Mouse (Mus musculus): Measurements from ENCODE around the gene Stat3.

Stat3 gene

DNA sequence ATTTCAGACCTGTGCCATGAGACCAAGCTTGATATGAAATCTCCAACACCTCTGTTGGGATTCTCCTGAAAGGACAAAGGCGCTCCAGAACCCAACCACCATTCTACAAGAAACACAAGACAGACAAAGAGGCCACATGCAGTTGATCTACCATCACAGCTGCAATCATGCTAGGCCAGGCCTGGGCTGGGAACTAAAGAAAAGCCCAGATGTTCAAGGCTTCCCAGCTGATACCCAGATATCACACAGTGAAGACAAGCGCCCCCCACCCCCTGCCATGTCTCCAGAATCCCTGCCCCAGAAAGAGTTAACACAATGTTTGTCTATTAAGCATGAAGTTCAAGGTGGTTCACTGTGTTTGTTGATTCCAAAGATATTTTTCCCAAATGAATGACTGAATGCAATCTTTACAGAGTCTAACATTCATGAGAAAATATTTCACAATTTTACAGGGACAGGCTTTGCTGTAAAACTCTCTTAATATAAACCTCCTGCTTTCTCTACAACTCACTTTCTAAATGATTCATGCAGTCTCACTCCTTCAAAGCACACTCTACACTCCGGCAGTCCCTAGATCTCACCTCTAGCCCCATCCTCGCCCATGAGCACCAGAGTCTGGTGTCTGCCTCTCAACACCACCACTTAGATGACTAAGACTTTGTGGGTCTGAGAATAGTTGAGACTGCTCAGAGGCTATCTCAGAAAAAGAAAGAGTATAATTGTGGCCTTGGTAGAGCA is 18.3 kb downstream of the Stat3 start:
- no peak for DNase-seq (ENCODE audit: low spot score)

GRCm38 (mm10) chr11:100918007-100918406 is 21.3 kb downstream of the Stat3 start:
- no peak for DNase-seq (ENCODE audit: low spot score)

DNA sequence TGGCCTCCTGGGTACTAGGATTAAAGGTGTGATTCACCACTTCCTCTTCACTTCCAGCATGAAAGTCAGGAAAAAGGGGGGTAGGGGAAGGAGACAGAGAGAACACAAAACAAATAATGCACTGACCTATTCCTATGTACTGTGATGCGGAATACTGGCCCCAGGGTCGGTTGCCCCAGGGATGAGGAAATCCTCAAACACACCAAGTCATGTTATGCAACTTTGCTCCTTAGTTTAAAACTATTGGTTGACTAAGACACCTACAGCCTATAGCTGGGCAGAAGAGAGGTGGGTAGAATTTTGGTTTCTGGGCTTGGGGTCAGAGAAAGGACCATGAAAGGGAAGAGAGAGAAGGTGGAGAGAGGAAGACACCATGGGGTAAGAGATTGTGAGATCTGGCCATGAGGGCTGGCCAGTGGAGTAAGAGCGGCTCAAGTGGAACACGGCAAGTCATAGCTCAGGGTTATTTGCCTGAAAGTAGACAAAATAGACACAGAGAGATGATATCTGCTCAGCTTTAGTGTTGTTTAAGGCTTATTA is 22.8 kb downstream of the Stat3 start:
- no peak for DNase-seq (ENCODE audit: low spot score)

DNA sequence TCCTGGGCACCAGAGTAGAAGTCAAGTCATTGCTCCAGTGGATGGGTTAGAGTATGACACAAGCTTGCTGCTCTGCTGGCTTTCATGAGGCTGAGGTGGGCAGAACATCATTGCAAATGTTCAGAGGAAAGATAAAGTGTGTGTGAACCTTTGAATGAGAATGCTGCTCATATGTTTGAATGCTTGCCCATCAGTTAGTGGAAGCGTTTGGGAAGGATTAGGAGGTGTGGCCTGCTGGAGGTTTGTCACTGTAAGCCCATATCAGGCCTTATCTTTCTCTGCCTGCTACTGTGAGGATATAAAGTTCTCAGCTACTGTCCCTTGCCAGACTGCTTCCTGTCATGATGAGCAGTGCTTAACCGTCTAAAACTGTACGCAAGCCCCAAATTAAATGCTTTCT is 24.3 kb downstream of the Stat3 start:
- DNase-seq (ENCODE audit: low spot score) = no peak

DNA sequence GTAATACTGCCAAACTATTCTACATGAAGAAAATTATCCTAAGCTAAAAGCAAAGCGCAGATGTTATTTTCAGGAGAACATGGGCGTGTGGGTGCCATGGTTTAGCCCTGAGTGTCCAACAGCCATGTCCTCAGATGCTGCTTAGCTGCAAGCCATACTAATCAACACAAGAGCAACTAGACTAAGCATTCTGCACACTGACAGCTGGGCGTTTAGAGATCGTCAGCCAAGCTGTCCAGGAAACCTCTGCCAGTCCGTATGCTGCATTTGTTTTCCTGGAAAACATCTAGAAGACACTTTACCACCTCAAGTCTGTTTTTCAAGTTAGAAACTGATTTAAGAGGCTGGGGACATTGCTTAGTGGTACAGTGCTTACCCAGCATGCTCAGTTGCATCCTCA is 24.9 kb downstream of the Stat3 start:
- DNase-seq (ENCODE audit: low spot score) = no peak

DNA sequence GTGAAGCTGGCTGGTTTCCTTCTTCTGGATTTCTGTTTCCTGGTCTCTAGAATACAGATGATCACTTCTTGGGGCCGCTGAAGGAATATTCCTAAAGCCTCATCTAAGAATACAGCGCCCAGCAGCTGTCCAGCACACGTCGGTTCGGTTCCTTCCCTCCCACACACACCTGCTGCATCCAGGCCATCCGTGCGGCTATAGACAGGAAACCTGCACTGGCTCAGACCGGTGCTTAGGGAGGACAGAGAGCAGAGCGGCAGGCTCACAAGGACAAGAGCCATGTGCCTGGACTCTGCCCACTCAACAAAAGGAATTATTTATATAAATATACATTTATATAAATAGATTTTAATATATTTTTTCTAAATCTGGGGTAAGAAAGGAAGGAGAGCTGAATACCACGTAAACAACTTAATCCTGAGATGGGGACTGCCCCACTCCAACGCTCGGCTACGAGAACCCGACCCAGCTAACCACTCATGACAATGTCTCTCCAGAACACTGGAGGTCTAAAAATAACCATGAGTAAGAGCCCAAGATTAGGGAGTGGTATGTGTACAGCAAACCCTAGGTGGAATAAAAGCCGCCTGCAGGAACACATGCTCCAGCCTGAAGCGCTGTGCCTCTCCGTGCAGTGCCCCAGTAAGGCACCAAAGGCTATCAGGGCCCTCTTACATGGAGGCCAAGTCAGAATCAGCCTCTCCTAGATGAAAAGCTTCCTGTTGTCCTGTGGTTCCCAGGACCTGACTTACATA is 26.8 kb downstream of the Stat3 start:
- DNase-seq (ENCODE audit: low spot score) = no peak

DNA sequence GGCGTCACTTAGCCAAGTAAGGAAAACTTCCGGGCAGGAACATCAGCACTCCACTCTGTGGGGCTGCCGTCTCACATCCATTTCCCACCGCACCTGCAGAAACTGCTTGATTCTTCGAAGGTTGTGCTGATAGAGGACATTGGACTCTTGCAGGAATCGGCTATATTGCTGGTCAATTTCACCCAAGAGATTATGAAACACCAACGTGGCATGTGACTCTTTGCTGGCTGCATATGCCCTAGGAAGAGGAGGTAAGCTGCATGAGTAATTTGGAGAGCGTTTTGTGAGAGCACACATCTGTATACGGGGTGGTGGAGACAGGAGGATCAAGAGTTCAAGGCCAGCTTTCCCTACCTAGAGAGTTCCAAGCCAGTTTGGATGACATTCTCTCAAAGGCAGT is 30.8 kb downstream of the Stat3 start:
- DNase-seq (ENCODE audit: low spot score) = no peak

DNA sequence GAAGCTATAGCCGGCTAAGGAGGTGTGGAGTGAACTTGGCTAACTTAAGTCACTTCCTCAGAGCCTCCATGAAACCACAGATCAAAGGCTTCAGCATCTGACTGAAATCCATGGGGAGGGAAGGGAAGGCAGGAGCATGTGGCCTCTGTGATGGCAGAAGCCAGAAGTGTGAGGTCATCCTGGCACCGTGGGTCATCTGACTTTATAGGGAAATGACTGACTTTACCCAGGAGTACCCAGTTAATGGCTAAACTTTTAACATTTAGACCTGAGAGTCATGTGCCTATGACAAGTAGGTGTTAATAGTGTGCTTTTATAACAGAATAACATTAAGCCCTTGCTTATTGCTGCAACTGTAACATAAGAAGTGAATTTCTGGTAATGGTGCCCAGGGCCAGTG is 31.2 kb downstream of the Stat3 start:
- no peak for DNase-seq (ENCODE audit: low spot score)

GRCm38 (mm10) chr11:100906885-100907284 is 32.5 kb downstream of the Stat3 start:
- DNase-seq (ENCODE audit: low spot score) = no peak

DNA sequence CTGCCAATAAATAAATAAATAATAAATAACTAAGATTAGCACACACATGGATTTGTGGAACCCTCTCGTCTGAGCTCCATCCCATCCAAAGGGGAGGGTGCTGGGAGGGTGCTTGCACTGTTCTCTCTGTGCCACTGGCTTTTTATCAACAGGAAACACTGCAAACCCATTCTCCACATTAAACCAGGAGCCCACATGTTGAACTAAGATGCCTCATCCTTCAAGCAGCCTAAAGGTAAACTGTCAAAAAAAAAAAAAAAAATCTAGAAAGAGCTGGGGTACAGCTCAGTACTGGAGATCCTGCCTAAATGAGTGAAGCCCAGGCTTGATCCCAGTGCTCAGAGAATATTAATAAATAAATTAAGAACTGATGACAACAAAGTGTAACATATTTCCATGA is 33.4 kb downstream of the Stat3 start:
- DNase-seq (ENCODE audit: low spot score) = no peak

DNA sequence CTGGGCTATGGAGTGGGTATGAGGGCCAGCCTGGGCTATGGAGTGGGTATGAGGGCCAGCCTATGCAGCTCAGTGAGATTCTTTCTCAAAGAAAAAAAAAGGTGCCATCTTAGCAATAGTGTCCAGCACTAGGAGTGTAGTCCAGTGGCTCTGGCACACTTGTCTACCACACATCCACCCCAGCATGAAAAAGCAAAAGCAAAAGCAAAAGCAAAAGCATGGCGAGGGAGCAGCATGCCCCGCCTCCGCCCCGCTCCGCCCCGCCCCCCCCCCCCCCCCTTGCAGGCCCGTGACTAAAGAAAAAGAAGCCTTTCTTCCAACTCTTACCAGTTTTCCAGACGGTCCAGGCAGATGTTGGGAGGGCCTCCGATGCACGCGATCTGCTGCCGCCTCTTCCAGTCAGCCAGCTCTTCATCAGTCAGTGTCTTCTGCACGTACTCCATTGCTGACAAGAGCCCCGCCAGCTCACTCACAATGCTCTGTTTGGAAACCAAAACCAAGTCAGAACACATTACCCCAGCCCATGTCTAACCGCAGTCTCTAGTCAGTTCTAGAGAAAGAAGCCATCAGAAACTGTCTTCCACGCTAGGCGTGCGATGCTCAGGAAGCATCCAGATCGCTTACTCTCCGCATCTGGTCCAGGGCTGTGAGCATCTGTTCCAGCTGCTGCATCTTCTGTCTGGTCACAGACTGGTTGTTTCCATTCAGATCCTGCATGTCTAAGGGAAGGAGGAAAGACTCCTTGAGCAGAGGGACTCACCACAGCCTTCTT is 34.6 kb downstream of the Stat3 start:
- DNase-seq (ENCODE audit: low spot score) = no peak

- DNase-seq (ENCODE audit: low spot score) = no peak
Measured at GRCm38 (mm10) chr11:100898441-100899199, 40.7 kb downstream of the Stat3 start.

DNA sequence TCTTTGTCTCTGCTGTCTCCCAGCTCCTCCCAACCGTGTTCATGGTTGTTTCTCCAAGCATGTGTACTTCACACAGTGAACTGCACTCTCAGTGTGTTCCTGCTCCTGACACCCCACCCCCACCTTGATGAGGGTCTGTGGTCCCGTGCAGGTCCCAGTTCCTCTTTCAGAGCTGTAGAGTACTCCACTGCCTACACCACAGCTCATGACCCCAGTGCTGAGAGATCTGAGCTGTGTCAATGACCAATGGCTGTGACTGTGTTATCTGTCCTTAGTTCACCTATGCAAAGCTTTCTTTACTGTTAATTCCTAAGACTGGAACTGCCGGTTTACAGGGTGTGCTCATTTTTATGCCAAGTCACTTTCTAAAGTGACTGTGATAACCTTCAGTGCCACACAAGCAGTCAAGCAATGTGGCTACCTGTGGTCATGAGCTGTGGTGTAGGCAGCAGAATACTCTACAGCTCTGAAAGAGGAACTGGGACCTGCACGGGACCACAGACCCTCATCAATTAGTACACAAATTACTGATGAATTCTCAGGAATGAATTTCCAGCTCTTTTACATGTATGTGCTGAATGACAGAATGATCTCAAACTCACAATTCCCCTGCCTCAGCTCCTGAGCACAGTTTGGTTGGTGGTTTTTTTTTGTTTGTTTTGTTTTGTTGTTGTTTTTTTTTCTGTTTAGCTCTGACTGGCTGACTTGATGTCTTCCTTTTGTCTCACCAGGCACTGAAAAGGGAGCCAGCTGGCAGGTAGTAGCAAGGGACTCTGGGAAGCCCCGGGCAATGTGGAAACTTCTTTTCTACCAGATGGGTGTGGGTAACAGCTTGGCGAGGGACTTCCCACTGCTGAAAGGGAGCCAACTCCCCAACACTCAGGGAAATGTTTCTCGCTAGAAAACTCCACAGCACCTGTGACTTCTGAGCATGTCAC is 41.8 kb downstream of the Stat3 start:
- no peak for DNase-seq (ENCODE audit: low spot score)

GRCm38 (mm10) chr11:100896078-100896477 is 43.3 kb downstream of the Stat3 start:
- DNase-seq (ENCODE audit: low spot score) = no peak

DNA sequence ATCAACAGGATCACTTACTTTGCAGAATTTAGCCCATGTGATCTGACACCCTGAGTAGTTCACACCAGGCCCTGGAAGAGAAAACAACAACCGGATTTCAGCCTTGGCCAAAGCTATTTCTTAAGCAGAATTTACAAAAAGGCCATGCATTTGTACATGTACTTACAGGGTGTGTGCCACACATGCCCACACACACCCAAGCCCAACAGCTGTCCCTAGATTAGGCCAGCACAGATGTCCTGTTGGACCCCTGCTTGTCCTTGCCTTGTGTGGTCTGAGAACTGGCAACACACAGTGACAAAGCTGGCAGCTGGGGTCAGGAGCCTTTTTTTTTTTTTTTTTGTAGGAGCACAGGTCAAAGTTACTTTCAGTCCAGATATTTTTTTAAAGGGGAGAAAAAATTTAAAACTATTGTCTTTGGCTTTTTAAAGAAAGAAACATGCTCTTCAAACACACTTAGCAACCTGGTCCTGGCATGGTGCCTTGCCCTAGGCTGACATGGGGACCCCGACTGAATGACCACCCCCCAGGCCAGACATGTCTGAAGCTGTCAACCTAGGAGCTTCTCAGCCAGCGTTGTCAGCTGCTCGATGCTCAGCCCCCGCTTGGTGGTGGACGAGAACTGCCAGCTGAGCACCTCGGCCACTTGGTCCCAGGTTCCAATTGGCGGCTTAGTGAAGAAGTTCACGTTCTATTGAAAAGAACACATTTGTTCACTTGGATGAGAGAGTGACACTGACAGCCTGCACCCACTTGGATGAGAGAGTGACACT is 45.0 kb downstream of the Stat3 start:
- DNase-seq (ENCODE audit: low spot score) = no peak

GRCm38 (mm10) chr11:100893482-100893881 is 45.9 kb downstream of the Stat3 start:
- DNase-seq (ENCODE audit: low spot score) = peak; percentile 79

DNA sequence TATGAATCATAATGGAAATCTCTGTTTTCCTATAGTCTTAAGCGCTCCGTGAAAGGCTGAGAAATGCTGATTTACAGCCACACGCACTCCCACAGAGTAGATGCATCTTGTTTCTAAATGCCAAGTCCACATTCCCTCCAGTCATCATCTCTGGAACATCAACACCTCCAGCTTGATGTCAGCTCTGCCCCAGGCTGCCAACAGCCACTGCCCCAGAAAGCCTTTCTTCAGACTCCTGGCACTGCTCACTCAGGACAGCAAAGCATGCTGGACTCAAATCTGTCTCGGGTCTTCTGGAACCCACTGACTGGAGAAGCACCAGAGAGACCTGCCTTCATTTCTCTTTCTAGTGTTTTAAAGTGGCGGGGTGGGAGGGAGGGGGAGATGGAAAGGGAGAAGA is 46.9 kb downstream of the Stat3 start:
- DNase-seq (ENCODE audit: low spot score) = no peak

DNA sequence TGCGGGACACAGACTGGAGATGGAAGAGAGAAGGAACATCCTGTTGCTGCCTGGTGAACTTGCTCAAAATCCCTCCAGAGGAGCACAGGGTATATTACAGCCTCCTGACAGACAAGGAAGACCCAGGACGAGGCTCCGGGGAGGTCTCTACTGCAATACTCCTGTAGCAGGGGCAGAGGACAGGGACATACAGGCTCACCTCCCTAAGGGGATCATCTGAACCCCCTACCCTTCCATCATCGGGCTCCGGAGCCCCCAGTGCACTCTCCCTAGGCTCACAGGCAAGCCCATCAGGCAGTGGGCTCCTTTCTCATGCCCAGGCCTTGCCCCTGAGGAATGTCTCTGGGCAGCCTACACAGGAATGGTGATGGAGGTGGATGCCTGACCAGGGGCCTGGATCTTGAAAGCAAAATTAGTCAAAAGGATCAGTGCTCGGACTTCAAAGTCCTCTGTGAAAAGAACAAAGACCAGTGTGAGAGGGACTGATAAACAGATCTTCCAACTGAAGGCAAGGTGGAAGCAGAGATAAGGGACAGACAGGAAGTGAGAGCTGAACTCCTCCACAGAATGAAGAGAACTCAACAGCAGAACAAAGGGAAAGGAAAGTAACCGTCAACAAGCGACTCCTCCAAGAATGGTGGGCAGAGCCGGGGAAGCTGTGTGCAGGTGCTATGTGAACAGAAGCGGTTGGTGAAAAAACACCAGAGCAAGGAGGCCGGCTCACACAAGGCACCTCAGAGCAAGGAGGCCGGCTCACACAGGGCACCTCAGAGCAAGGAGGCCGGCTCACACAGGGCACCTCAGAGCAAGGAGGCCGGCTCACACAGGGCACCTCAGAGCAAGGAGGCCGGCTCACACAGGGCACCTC is 47.9 kb downstream of the Stat3 start:
- no peak for DNase-seq (ENCODE audit: low spot score)

GRCm38 (mm10) chr11:100890481-100890880 is 48.9 kb downstream of the Stat3 start:
- DNase-seq (ENCODE audit: low spot score) = no peak
